Mouse (Mus musculus) left cerebral cortex, adult 8-10 months (tissue): ENCODE data around the gene Prx. TPM values are rescaled to one million over a fixed set of nuclear protein-coding genes. Genes with fewer than 3 reads are reported as not detected.

Experiments used
- DNase-seq, 2 experiments: peaks; one replicate each; pipeline ENCODE4 v3.0.0; 2022; ENCODE audit warnings: low spot score in 2 of 2
- total RNA-seq, 4 experiments: library from RNA; stranded (reverse); gene quantifications; 2 replicates each; pipeline ENCODE4 v1.2.4; 2022

Gene Prx
- total RNA-seq, 4 experiments from 2014 or later: 0.48 to 0.53 (median 0.52) TPM

- no peak for DNase-seq
These were observed 21.5 kb downstream of the Prx start for GRCm38 (mm10) chr7:27520599-27520998.

DNA sequence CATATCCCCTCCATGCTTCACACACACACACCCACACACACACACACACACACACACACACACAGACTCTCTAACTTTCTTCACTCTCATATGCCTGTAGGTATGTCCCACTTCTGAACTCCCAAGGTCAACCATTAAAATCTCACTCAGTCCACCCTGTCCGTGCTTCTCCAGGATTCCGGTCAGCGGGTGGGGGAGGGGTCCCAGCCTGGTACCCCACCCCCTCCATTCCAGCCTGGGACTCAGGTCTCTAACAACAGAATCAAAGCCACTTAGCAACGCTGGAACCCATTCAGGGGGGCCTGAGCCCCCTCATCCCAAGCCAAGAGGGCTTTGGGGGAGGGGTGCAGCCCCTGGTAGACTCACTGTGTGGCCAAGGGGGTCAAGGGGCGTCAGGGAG, 23.8 kb downstream of the Prx start, which contains the start of gene Hipk4:
Gene Hipk4, plus strand, starts transcription at position 301 of the 400 bp plus-strand sequence.
- DNase-seq: no peak

DNA sequence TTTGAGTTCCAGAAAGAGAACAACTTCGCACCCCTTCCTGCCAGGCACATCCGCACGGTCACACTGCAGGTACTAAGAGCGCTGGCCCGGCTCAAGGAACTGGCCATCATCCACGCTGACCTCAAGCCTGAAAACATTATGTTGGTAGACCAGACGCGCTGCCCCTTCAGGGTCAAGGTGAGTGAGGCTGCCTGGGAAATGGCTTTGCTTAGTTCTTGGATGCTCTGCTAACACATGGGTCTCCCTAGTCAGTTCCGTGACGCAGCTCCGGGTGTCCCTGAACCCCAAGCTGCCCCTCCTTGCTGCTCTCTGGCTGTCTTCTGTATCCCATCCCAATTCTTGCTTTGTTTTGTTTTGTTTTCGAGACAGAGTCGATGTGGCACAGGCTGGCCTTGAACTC, 24.7 kb downstream of the Prx start:
- no peak for DNase-seq

DNA sequence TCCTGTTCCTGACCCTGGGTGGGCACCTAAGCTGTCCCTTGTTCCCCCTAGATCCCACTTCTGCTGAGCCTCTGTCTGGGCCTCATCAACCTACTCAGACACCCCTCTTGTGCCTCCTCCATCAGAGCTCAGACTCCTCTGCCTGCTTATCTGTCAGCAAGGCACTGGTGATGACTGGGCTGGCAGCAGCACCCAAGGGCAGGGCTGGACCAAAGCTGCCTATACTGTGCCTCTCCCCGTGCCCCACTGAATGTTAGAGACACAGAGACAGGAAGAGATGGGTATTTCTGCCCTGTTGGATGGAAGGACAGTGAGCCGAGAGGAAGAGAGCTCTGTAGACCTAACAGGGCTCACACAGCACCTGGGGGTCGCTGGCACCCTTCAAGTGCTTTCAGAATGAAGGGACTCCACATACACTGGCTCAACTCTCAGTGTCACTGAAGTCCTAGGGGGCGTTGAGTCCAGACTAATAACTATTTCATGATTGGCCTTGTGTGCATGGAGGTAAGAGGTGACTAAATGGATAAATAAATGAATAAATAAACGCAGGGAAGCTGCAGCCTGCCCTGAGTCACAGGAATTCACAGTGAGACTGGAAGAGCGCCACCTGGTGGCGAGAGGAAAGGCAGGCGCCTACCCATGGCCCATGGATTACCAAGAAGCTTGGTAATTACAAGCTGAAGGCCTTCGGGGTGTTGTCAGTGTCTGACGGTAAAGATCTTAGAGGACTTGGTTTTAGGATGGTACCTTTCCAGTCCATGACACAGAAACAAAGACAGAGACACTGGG, 27.1 kb downstream of the Prx start:
- DNase-seq: peak in 1 of 2 experiments; percentile 61

DNA sequence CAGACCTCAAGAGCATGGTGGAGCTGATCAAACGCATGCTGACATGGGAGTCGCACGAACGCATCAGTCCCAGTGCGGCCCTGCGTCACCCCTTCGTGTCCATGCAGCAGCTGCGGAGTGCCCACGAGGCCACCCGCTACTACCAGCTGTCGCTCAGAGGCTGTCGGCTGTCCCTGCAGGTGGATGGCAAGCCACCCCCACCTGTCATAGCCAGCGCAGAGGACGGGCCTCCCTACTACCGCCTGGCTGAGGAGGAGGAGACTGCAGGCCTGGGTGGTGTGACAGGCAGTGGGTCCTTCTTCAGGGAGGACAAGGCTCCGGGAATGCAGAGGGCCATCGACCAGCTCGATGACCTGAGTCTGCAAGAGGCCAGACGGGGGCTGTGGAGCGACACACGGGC, 29.9 kb downstream of the Prx start:
- DNase-seq: no peak

DNA sequence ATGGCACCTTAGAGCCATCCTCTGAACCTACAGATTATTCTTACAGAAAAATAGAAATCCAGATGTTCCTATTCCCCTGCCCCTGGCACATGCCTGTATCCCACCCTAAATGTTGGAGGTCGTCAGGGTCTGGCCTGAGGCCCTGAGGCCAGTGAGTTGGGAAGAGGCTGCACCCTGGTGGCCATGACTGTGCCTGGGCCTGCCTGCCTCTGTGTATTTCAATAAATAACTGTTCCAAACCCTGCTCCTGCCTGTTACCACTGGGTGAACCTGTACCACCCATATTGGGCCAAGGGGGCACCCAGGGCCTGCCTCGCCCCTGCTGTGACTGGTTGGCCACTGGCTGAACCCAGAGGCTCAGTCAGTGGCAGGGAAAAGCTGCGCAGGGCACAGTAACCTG, 31.8 kb downstream of the Prx start:
- no peak for DNase-seq

DNA sequence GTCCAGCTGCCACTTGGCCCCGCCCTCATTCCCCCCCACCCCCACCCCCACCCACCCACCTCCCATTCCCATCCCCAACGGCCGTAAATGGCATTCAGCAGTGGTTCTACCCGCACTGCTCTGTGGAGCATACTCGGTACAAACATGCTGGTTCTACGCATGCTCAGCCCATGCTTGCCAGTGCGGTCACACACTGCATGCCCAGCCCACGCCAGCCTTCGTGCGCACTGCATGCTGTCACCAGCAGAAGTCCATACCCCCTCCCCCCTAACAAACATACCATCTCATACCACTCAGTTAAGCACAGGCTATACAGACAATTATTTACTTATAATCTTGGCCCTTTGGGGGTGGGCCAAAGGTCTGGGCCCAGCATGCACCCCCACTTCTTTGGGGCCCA, 32.6 kb downstream of the Prx start:
- DNase-seq: no peak

- no peak for DNase-seq
These were observed 33.4 kb downstream of the Prx start for GRCm38 (mm10) chr7:27532480-27533050.

DNA sequence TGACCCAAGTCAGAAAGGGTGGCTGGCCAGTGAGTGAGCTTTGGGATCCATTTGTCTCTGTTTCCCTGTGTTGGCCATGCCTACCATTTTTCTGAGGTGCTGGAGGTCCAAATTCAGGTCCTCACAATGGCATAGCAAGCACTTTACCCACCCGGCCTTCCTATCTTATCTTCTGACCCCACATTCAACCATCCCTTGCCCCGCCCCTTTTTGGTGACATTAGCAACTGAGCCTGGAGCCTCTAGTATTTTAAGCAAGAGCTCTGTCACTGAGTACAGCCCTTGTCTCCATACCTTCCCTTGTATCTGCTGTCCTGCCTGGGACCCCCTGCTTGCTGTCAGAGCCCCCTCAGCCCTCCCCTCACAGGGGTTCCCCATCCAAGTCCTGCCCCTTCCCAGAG, 36.3 kb downstream of the Prx start:
- DNase-seq: no peak

- no peak for DNase-seq
These were observed 37.5 kb downstream of the Prx start for GRCm38 (mm10) chr7:27536618-27537017.

DNA sequence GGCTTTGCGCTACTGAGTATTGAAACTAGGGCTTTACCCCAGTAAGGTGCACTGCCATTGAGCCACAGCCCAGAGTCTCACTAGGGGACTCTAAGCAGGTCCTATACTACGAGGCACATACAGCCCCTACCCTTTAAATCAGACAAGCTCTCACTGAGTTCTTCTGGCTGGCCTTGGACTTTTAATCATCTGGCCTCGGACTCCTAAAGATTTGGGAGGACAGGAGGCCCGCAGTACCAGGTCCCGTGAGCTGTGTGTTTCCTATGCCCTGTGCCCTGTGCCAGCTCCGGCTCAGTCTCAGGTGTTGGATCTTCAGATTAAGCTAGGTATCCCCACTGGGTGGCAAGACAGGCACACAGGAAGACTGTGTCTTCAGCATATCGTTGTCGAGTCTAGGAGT, 38.9 kb downstream of the Prx start:
- no peak for DNase-seq

- DNase-seq: no peak
These were observed 39.7 kb downstream of the Prx start for GRCm38 (mm10) chr7:27538797-27539196.

GRCm38 (mm10) chr7:27540521-27540920, 41.4 kb downstream of the Prx start:
- no peak for DNase-seq

- DNase-seq: no peak
These were observed 41.8 kb downstream of the Prx start for GRCm38 (mm10) chr7:27540935-27541334.

DNA sequence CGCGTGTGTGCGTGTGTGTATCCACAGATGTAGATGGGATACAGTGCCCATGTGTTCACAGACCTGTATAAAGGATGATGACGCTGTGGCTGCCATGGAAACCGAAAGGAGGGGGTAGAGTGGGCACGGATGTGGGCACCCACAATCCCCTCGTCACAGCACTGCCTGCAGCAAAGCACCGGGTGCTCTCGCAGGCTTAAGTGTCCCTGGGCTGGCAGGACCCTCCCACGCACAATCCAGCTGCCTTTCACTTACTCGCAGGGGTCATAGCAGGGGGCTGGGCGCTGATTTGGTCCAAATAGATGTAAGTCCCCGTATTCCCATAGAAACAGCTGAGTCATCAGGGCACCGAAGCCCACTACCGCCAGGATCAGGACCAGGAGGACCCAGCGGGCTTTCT, 42.3 kb downstream of the Prx start:
- peak; percentile 80 to 96 for DNase-seq

DNA sequence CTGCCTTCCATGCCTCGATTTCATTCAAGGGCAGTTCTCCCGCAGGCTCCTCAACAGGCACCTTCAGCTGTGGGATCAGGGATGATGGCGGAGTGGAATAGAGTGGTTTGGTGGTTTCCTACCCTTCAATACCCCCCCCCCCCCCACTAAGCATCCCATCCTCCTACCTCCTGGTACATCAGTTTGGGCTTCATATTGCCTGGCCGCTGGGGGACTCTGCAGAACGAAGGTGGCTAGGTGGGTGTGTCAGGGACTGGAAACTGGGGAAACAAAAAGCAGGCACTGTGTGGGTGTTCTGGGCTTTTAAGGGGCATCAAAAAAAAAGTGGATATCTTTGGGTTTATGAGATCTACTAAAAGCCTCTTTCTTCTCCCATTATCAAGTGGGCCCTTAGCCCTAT, 42.8 kb downstream of the Prx start:
- no peak for DNase-seq

DNA sequence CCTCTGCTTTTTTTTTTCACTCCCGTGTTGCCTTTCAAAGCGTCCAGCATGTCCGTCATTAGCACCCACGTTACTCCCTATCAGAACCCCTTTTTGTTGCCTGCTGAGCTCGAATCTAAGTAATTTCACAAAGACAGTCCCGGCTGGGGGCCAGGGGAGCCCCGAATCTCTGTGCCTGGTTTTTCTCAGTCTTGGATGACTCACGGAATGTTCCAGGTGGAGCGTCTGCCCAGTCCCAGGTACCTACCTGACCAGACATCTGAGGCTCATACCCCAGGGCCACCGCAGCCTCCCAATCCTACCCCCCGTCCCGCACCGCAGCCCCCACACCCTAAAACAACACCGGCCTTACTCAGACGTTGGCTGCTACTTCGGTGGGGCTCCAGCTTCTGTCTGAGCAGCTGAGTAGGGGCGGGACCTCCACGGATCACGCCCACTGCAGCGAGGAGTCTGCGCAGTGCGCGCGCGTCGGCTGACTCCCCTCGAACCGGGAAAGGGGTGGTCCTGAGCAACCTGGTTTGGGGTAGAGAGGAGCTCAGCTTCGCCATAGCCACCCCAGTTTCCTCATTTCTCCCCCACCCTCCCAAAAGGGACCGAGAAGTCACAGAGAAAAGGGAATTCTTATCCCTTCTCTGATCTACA, 43.4 kb downstream of the Prx start:
- DNase-seq: peak; percentile 76 to 89

- DNase-seq: no peak
These were observed 43.9 kb downstream of the Prx start for GRCm38 (mm10) chr7:27543065-27543464.

- DNase-seq: no peak
These were observed 44.7 kb downstream of the Prx start for GRCm38 (mm10) chr7:27543851-27544250.

DNA sequence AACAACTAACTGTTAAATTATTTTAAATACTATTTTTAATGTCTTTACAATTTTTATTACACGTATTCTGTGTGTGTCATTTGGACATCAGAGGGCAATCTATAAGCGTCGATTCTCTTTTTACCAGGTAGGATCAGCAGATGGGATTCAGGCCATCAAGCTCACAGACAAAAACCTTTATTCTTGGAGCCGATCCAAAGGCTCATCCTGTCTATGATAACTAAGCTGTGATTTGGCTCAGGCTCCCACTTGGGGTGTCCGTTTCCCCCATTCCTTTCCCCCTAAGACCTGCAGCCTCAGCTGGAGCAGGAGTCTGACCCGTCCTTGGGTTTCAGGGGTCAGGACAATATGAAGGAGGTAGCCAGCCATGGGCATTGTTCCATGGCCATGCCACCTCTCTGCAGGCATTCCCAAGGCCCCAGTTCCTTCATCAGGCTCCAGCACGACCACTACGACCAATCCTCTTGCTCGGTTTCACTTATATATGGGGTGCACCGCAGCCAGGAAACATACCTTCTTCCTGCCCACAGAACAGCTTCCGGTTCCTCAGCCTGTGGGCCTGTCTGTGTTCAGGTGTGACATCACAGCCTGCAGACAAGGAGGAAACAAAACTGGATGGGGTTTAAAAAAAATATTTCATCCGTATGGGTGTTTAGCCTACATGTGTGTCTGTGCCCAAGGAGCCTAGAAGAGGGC, 45.7 kb downstream of the Prx start:
- no peak for DNase-seq

DNA sequence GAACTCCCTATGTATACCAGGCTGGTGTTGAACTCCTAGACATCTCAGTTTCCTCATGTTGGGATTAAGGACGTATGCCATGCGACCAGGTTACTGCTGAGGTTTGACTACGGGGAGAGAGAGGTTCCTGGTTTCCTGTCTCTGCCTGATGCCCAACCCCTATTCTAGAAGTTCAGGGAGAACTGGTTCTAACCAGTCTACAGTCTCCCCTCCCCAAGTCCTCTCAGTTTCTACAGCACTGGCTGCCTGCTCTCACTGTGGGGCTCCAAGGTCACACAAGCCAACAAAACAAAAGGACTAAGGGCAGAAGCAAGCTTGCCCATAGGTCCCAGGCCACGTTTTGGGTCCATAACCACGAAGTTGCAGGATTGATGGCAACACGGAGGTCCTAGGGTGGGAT, 50.5 kb downstream of the Prx start:
- no peak for DNase-seq

DNA sequence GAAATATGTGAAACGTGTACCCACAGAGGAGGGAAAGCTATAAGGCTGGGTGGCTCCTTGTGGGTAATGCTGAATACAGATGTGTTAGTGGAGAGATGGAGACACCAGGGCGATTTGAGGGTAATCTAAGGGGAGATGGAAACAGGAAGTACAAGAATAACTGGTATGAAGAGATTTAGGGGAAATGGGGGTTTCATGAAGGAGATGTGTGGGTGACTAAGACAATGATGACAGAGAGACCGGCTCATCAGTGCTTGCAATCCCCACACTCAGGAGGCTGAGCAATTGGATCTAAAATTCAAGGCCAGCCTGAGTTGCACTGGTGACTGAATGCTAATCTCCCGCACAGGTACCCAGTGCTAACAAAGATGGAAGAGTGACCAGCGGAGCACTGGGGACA, 52.9 kb downstream of the Prx start:
- no peak for DNase-seq
